Mouse (Mus musculus) forebrain, embryonic 16.5 days (tissue): ENCODE data around the gene Gnai2. TPM values are rescaled to one million over a fixed set of nuclear protein-coding genes. Genes with fewer than 3 reads are reported as not detected.

Source experiments
- ATAC-seq: fragments of 200-750 bp; cut with Nextera tagmentation; 2 replicates; pipeline ENCODE4 v1.8.0; 2017; ENCODE audit warnings: mild to moderate bottlenecking, moderate library complexity
- H3K27ac ChIP-seq: fragments of 300-500 bp; sonication (generic); 2 replicates; pipeline ENCODE4 v1.5.1; 2014; ENCODE audit warnings: low read length, control low read depth
- H3K27me3 ChIP-seq: fragments of 300-500 bp; sonication (generic); replicated peaks from 2 replicates; pipeline ENCODE4 v1.6.1; 2014; ENCODE audit warnings: low read length; ENCODE audit not compliant: control insufficient read depth, insufficient read depth
- H3K36me3 ChIP-seq: fragments of 300-500 bp; sonication (generic); 2 replicates; pipeline ENCODE4 v1.6.1; 2014; ENCODE audit not compliant: control insufficient read depth, insufficient read depth
- H3K4me1 ChIP-seq: fragments of 300-500 bp; sonication (generic); replicated peaks from 2 replicates; pipeline ENCODE4 v1.6.1; 2014; ENCODE audit warnings: low read length; ENCODE audit not compliant: control insufficient read depth, insufficient read depth
- H3K4me2 ChIP-seq: fragments of 300-500 bp; sonication (generic); 2 replicates; pipeline ENCODE4 v1.6.1; 2014; ENCODE audit warnings: mild to moderate bottlenecking, low read length, control low read depth
- H3K4me3 ChIP-seq: fragments of 300-500 bp; sonication (generic); replicated peaks from 2 replicates; pipeline ENCODE4 v1.5.1; 2014; ENCODE audit warnings: mild to moderate bottlenecking, low read length, control low read depth
- H3K9ac ChIP-seq: fragments of 300-500 bp; sonication (generic); replicated peaks from 2 replicates; pipeline ENCODE4 v1.6.1; 2014; ENCODE audit warnings: low read depth, low read length, control low read depth
- H3K9me3 ChIP-seq: fragments of 300-500 bp; sonication (generic); 2 replicates; pipeline ENCODE4 v1.6.1; 2016; ENCODE audit warnings: low read length; ENCODE audit not compliant: control insufficient read depth
- WGBS: fragments of 180-500 bp; shearing (Covaris S2); extraction: QIAGEN DNeasy Blood & Tissue Kit; methylation state at CpG from one replicate; pipeline ENCODE4 v1.1.7; 2014; 5-methylcytosine and 5-hydroxymethylcytosine counted together
- polyA plus RNA-seq: library from polyadenylated mRNA; unstranded; fragments of >200 nt; fragmentation: Nextera tagmentation; extraction: Ambion mirVana; gene quantifications from 2 replicates; pipeline ENCODE4 v1.2.1, GENCODE M21; 2015

Gnai2 gene
- polyA plus RNA-seq, 1 experiment from 2014 or later = 299 TPM

DNA sequence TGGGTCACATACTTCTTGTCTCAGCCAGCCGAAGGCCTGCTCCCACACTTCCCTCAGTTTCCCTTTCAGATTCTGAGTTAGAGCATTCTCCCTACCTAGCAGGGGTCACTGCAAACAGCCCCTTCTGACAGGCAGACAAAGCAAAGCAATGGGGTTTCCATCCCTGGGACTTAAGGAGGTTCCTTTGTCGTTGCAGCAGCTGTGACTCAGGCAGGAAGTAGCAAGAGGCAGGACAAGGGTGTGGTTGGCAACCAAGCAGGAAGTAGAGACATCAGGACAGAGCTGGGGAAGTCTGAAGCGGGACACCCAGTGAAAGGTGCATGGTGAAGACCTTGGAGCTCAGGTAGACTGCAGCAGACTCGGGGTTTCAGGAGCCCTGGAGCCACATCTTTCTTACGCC is 10.6 kb downstream of the Gnai2 start:
- Histone ChIP-seq H3K4me3 (no peak overlapping the region), H3K27ac (no peak overlapping the region), H3K27me3 (no peaks in the 10 kb centered on the region), H3K4me2 (no peak overlapping the region), H3K9me3 (no peaks in the 10 kb centered on the region), H3K9ac (no peak overlapping the region), H3K4me1 (peaks cover 39% of the 10 kb centered on the region), H3K36me3 (no peaks in the 10 kb centered on the region)
- ATAC-seq = no peak
- WGBS = 74% methylated on average over 5 of the region's 5 CpGs

DNA sequence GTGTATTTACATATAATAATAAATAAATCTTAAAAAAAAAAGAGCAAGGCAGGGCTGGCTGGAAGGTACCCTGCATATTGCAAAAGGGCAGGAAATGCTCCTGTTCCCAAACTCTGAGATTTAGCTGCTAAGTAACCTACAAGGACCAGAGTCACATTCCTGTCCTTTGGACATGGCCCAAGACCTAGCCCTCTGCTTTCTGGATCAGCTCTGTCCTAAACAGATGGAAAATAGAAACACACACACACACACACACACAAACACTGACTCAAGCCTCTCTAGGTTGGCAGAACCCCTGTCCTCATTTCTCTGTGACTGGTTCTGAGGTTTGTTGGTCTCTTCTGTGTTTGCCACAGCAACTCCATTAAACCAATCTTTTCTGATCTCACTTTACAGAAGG is 14.2 kb downstream of the Gnai2 start:
- peaks cover 13% of the 10 kb centered on the region for H3K4me1 ChIP-seq

DNA sequence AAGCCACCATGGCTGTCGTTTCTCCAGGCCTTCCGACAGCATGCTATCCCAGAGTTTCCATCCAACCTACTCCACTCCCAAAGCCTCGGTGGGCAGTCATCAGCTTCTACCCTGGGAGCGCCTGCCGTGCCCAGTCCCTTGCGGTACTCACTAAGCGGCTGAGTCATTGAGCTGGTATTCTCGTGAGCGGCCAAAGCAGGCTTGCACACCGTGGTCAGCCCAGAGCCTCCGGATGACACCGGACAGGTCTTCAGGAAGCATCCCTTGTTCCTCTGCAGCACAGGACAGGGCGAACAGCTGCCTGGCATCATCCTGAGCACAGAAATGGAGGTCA is 15.7 kb downstream of the Gnai2 start:
- H3K4me1 ChIP-seq = peaks cover 12% of the 10 kb centered on the region
- H3K36me3 ChIP-seq = peaks cover 33% of the 10 kb centered on the region
- H3K9me3 ChIP-seq = no peaks in the 10 kb centered on the region
- no peak overlapping the region for H3K4me3 ChIP-seq
- WGBS = 80% methylated on average over 13 of the region's 13 CpGs
- H3K27me3 ChIP-seq = no peaks in the 10 kb centered on the region
- H3K9ac ChIP-seq = no peak overlapping the region
- H3K27ac ChIP-seq = no peak overlapping the region
- H3K4me2 ChIP-seq = no peak overlapping the region
- no peak for ATAC-seq

More for the DNA sequence above, 14.2 kb downstream of the Gnai2 start:
- Histone ChIP-seq H3K4me2 (no peak overlapping the region), H3K36me3 (peaks cover 19% of the 10 kb centered on the region), H3K9me3 (no peaks in the 10 kb centered on the region), H3K4me3 (no peak overlapping the region), H3K9ac (no peak overlapping the region), H3K27ac (no peak overlapping the region), H3K27me3 (no peaks in the 10 kb centered on the region)
- ATAC-seq = no peak

DNA sequence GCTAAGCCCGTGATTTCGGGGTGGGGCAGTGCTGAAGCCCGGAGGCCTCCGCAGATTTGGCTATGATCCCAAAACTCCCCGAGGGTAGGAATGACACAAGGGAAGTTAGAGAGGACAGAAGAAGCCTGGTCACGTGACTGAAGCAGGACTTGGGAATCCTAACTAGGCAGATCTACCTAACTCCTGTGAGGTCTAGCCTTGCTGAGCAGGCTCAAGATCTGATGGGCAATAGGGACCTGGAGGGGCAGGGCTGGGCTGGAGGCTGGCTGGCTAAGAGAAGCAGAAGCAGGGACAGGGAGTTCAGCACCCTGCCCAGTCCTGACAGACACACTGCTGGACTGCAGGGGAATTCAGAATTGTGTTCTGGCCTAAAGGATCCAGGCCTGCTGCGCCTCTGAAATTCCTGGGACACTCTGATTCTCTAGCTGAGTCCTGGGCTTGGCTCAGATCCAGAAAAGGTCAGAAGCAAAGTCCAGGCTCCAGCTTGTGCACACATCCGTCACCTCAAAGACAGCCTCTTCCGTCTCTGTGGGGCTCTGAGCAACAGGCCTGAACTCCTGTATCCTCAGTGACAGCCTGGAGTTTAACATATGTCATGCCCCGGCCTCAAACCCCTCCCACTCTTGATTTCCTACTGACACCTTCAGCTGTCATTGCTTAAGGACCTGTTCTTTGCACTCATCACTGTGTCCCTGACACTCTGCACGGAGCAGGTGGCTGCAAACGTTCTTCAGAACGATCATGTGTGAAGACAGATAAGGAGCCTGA is 16.2 kb downstream of the Gnai2 start:
- Histone ChIP-seq H3K9ac (no peak overlapping the region), H3K36me3 (peaks cover 33% of the 10 kb centered on the region), H3K4me2 (no peak overlapping the region), H3K27me3 (no peaks in the 10 kb centered on the region), H3K9me3 (no peaks in the 10 kb centered on the region), H3K4me3 (no peak overlapping the region), H3K4me1 (peaks cover 9% of the 10 kb centered on the region), H3K27ac (peak overlapping the region; percentile 41)
- no peak for ATAC-seq
- WGBS = 37% methylated on average over 13 of the region's 13 CpGs

DNA sequence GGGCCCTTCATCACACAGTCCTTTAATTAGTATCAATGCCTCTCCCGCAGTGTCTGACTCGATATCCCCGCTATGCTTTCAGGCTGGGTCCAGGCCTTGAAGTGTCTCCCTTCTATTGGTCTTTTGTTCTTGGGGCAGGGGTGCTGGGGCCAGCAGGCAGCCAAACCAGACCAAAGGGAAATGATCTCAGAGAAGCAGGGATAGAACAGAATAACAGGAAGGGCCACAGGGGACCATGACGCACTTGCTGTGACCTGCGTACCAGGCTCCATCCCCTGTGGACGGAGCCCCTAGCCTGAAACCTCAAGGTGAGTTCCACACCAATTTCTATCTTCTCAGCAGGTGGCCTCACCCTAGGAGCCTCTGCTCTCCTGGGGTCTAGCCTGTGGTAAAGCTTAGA is 17.1 kb downstream of the Gnai2 start:
- H3K4me2 ChIP-seq = no peak overlapping the region
- 83% methylated on average over 6 of the region's 6 CpGs for WGBS
- no peak overlapping the region for H3K9ac ChIP-seq
- no peaks in the 10 kb centered on the region for H3K9me3 ChIP-seq
- H3K4me3 ChIP-seq = no peak overlapping the region
- no peak for ATAC-seq
- H3K27ac ChIP-seq = no peak overlapping the region
- H3K4me1 ChIP-seq = peaks cover 11% of the 10 kb centered on the region
- H3K36me3 ChIP-seq = peaks cover 33% of the 10 kb centered on the region
- H3K27me3 ChIP-seq = no peaks in the 10 kb centered on the region

DNA sequence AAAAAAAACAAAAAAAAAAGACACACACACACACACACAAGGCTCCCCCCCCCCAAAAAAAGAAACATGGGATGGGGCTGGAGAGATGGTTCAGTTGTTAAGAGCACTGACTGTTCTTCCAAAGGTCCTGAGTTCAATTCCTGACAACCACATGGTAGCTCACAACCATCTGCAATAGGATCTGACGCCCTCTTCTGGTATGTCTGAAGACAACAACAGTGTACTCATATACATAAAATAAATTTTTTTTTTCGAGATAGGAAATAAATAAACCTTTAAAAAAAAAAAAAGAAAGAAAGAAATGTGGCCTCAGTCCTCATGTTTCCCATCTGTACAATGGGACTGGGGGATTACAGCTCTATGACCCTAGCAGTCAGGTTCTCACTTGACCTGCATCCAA is 17.7 kb downstream of the Gnai2 start:
- Histone ChIP-seq H3K4me2 (no peak overlapping the region), H3K9ac (no peak overlapping the region), H3K9me3 (no peaks in the 10 kb centered on the region), H3K4me1 (peaks cover 12% of the 10 kb centered on the region), H3K27ac (no peak overlapping the region), H3K27me3 (no peaks in the 10 kb centered on the region), H3K36me3 (peaks cover 33% of the 10 kb centered on the region), H3K4me3 (no peak overlapping the region)
- 78% methylated on average over 2 of the region's 2 CpGs for WGBS
- ATAC-seq = no peak

DNA sequence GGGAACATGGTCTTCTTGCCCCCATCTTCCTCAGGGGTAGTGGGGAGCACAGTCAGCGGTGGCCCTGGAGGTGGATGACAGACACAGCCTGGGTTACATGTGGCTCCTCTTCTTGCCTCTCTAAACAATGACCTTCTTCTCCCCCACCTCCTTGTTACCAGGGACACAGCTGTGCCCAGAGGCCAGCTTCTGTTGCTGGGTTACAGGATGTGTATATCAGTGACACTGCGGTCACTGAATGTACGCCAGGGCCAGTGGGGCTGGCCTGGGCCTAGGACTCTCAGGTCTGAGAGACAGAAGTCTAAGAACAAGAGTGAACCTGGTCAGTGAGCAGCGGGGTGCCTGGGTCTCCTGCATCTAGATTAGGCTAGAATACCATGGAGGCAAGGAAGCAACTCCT is 20.1 kb downstream of the Gnai2 start:
- H3K4me1 ChIP-seq = peaks cover 22% of the 10 kb centered on the region
- no peak overlapping the region for H3K27ac ChIP-seq
- ATAC-seq = no peak
- no peaks in the 10 kb centered on the region for H3K9me3 ChIP-seq
- no peak overlapping the region for H3K4me2 ChIP-seq
- peaks cover 33% of the 10 kb centered on the region for H3K36me3 ChIP-seq
- H3K9ac ChIP-seq = no peak overlapping the region
- H3K27me3 ChIP-seq = no peaks in the 10 kb centered on the region
- WGBS = 76% methylated on average over 4 of the region's 4 CpGs
- H3K4me3 ChIP-seq = no peak overlapping the region

DNA sequence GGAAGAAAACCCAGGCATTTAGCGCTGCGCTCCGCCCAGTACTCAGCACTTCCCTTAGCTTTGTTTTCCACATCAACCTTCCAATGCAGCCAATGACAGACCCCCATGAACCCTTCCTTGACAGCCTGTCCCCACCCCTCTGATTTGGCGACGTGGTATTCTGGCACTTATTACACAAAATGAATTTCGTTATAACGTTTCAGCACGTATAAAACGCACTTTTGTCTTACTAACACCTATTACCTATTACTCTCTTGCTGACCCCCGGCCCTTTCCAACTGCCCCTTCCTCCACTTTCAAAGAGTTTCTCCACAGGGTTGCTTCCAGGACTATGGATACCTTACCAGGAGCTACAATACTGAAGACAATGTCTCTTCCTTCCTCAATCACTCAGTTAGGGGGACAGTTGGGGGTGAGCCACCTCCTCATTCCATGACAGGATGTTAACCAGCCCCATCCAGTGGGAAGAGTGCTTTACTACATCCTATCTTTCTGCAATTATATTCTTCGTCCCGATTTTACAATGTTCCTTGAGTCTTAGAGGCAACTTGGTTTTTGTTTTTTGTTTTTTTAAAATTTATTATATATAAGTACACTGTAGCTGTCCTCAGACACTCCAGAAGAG is 22.1 kb downstream of the Gnai2 start:
- Histone ChIP-seq H3K4me2 (peak overlapping the region; percentile 85), H3K4me3 (peak overlapping the region; percentile 46), H3K27ac (peak overlapping the region; percentile 98), H3K9ac (peak overlapping the region; percentile 90), H3K27me3 (no peaks in the 10 kb centered on the region), H3K9me3 (no peaks in the 10 kb centered on the region), H3K36me3 (peaks cover 26% of the 10 kb centered on the region), H3K4me1 (peaks cover 13% of the 10 kb centered on the region)
- peak; percentile 32 for ATAC-seq
- WGBS = 10% methylated on average over 12 of the region's 12 CpGs

DNA sequence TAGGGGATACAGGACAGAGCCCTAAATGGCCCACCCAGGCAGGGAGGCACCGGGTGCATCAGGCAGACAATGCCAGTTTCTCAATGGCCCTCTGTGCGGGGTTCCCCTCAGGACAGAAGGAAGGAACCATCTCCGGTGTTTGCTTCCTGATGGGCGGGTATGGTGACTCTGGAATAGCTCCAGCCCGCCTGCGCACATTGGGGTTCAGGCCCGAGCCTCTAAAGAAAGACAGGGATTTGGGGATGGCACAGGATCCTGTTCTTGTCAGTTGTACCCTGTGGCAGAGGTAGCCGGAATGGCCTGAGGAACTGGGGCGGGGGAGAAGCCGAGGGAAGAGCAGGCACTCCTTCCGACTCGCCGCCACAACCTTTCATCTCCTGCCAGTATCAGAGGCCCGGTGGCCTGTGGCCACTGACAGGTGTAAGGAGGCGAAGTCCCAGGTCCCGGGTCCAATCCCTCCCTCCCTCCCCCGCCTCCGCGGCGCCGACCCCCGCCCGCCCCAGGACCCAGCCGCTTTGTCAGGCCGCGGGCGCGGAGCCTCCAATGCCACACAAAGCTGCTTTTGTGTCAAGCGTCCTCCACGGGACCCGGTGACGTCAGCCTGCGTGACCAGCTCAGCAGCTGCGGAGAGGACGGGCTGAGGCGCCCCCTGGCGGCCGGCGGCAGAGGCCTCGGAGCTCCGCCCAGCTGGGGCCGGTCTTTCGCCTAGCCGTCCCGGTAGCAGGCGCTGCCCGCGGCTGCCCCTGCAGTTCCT is 22.8 kb downstream of the Gnai2 start:
- Histone ChIP-seq H3K4me2 (peak overlapping the region; percentile 85), H3K9ac (peak overlapping the region; percentile 90), H3K36me3 (peaks cover 21% of the 10 kb centered on the region), H3K9me3 (no peaks in the 10 kb centered on the region), H3K4me1 (peaks cover 13% of the 10 kb centered on the region), H3K27me3 (no peaks in the 10 kb centered on the region), H3K4me3 (peak overlapping the region; percentile 46), H3K27ac (peak overlapping the region; percentile 98)
- peak; percentile 95 for ATAC-seq
- WGBS = under 1% methylated on average over 48 of the region's 48 CpGs
